Mouse (Mus musculus): ENCODE results near the gene Csnk1e. TPM values are rescaled to one million over a fixed set of nuclear protein-coding genes. Genes with fewer than 3 reads are reported as not detected.

Csnk1e gene
- polyA plus RNA-seq, 1 experiment from 2014 or later, result 24.7 TPM

GRCm38 (mm10) chr15:79387611-79388010 lies 67.8 kb downstream of the Csnk1e start:
- no peak for ATAC-seq
- Histone ChIP-seq H3K4me2 (no peak overlapping the region), H3K27me3 (replicated peaks) (no peaks in the 10 kb centered on the region), H3K9ac (no peak overlapping the region), H3K4me1 (peaks cover 53% of the 10 kb centered on the region), H3K27ac (0 out of 2 replicates have a peak overlapping the region, but pooled peaks have one; percentile 34), H3K4me3 (no peak overlapping the region), H3K36me3 (no peaks in the 10 kb centered on the region), H3K9me3 (replicated peaks) (no peaks in the 10 kb centered on the region)
- 47% methylated on average over 7 of the region's 7 CpGs for WGBS (ENCODE audit: insufficient replicate concordance)

- ATAC-seq, result no peak
- peaks cover 47% of the 10 kb centered on the region for H3K4me1 ChIP-seq
- 51% methylated on average over 6 of the region's 6 CpGs for WGBS (ENCODE audit: insufficient replicate concordance)
- no peak overlapping the region for H3K9ac ChIP-seq
- no peak overlapping the region for H3K4me2 ChIP-seq
- no peak overlapping the region for H3K27ac ChIP-seq
- no peak overlapping the region for H3K4me3 ChIP-seq
- no peaks in the 10 kb centered on the region for H3K9me3 ChIP-seq (replicated peaks)
- no peaks in the 10 kb centered on the region for H3K36me3 ChIP-seq
- H3K27me3 ChIP-seq (replicated peaks), result no peaks in the 10 kb centered on the region
These were observed 68.3 kb downstream of the Csnk1e start for GRCm38 (mm10) chr15:79387081-79387480.

GRCm38 (mm10) chr15:79381644-79382043 lies 73.7 kb downstream of the Csnk1e start:
- no peak overlapping the region for H3K4me2 ChIP-seq
- H3K9me3 ChIP-seq (replicated peaks), result no peaks in the 10 kb centered on the region
- H3K4me3 ChIP-seq, result no peak overlapping the region
- WGBS (ENCODE audit: insufficient replicate concordance), result 67% methylated on average over 9 of the region's 9 CpGs
- no peak for ATAC-seq
- H3K27ac ChIP-seq, result no peak overlapping the region
- no peak overlapping the region for H3K9ac ChIP-seq
- peaks cover 16% of the 10 kb centered on the region for H3K36me3 ChIP-seq
- H3K27me3 ChIP-seq (replicated peaks), result no peaks in the 10 kb centered on the region
- no peaks in the 10 kb centered on the region for H3K4me1 ChIP-seq

DNA sequence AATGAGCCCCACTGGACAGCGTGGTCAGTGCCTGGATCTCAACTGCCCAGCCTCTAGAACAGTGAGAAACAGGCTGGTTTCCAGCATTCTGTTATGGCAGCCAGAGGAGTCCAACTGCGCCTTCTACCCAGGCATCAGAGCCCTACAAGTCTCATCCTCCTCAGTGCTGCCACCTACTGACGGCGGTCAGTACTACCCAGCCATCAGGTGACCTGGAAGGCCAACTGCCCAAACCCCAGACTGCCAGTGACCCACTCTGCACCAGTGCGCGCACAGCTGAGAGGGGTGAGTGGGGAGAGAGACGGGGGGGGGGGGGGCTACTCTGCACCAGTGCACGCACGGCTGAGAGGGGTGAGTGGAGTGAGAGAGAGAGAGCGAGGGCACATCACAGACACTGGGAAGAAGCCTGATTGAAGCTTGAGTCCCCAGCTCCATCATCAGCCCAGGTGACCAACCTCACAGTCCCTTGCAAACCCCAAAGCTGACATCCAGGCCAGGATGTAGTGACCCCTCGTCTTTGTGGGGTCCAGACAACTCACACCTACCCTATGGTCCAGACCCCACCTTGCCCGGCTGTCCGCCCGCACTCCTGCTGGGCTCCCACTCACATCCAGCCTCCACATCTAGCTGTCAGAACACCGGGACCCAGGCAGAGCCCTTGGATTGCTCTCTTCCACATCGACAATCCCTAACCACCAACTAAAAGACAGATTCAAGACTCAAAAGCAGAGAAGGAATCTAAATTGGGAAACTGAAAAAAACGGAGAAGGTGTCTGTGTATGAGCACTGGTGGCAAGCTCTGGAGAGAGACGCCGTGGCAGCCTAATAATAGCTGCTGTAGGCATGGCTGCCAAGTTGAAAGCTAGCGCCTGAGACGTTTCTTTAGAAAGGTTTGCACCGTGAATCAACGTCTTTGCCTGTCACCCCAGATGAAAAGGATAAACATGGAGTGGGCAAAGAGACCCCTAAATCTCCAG lies 74.6 kb downstream of the Csnk1e start:
- H3K27ac ChIP-seq, result no peak overlapping the region
- peaks cover 24% of the 10 kb centered on the region for H3K36me3 ChIP-seq
- H3K27me3 ChIP-seq (replicated peaks), result no peaks in the 10 kb centered on the region
- no peaks in the 10 kb centered on the region for H3K4me1 ChIP-seq
- H3K9ac ChIP-seq, result no peak overlapping the region
- H3K9me3 ChIP-seq (replicated peaks), result no peaks in the 10 kb centered on the region
- peak; percentile 47 for ATAC-seq
- no peak overlapping the region for H3K4me2 ChIP-seq
- no peak overlapping the region for H3K4me3 ChIP-seq
- WGBS (ENCODE audit: insufficient replicate concordance), result 50% methylated on average over 23 of the region's 23 CpGs

- H3K27ac ChIP-seq, result no peak overlapping the region
- 75% methylated on average over 7 of the region's 7 CpGs for WGBS (ENCODE audit: insufficient replicate concordance)
- no peak for ATAC-seq
These were observed 75.7 kb downstream of the Csnk1e start for GRCm38 (mm10) chr15:79379658-79380057.

GRCm38 (mm10) chr15:79378608-79379007 lies 76.8 kb downstream of the Csnk1e start:
- 95% methylated on average over 10 of the region's 10 CpGs for WGBS (ENCODE audit: insufficient replicate concordance)
- no peaks in the 10 kb centered on the region for H3K9me3 ChIP-seq (replicated peaks)
- no peaks in the 10 kb centered on the region for H3K4me1 ChIP-seq
- no peak overlapping the region for H3K27ac ChIP-seq
- H3K36me3 ChIP-seq, result peaks cover 42% of the 10 kb centered on the region
- no peak overlapping the region for H3K9ac ChIP-seq
- H3K4me3 ChIP-seq, result no peak overlapping the region
- no peak for ATAC-seq
- no peak overlapping the region for H3K4me2 ChIP-seq
- H3K27me3 ChIP-seq (replicated peaks), result no peaks in the 10 kb centered on the region

More at GRCm38 (mm10) chr15:79379658-79380057, 75.7 kb downstream of the Csnk1e start:
- Histone ChIP-seq H3K4me2 (no peak overlapping the region), H3K9me3 (replicated peaks) (no peaks in the 10 kb centered on the region), H3K9ac (no peak overlapping the region), H3K4me1 (no peaks in the 10 kb centered on the region), H3K36me3 (peaks cover 35% of the 10 kb centered on the region), H3K4me3 (no peak overlapping the region), H3K27me3 (replicated peaks) (no peaks in the 10 kb centered on the region)

DNA sequence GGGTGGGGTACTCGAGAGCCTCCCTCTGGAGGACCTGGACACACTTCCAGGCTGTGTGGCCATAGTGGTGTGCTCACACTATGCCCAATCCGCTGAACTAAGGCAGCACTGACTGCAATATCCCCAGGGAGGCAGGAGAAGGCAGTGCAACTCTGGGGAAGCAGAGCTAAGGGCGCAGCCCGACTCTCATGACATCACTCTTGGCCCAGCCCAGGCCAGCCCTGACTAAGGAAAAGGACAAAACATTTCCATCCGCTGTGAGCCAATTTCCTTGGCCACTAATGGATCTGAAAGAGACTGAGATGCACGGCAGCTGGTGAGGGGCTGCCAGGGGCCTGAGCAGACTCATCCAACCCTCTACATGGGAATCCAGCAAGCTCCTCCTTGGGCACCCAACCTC lies 77.7 kb downstream of the Csnk1e start:
- peaks cover 45% of the 10 kb centered on the region for H3K36me3 ChIP-seq
- H3K4me3 ChIP-seq, result no peak overlapping the region
- no peak overlapping the region for H3K9ac ChIP-seq
- no peak for ATAC-seq
- H3K27me3 ChIP-seq (replicated peaks), result no peaks in the 10 kb centered on the region
- H3K27ac ChIP-seq, result no peak overlapping the region
- no peak overlapping the region for H3K4me2 ChIP-seq
- no peaks in the 10 kb centered on the region for H3K4me1 ChIP-seq
- H3K9me3 ChIP-seq (replicated peaks), result no peaks in the 10 kb centered on the region
- 75% methylated on average over 6 of the region's 6 CpGs for WGBS (ENCODE audit: insufficient replicate concordance)

DNA sequence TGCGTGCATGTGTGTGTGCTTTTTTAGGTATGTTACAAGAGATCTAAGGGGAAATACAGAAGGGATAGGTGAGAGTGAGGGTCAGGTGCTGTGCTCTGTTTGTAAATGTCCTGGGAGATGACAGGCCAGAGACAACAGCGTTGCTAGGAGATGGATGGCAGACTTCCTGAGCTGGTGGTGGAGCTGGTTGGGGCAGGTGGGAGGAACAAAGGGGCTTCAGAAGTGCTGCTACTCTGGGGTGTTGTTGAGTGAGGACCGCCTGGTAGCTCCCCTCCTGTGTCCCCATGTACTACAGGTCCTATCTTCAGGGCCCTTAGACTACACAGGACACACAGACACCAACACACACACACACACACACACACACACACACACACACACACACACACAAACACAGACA lies 80.6 kb downstream of the Csnk1e start:
- no peak for ATAC-seq
- no peak overlapping the region for H3K4me3 ChIP-seq
- no peaks in the 10 kb centered on the region for H3K9me3 ChIP-seq (replicated peaks)
- H3K36me3 ChIP-seq, result peaks cover 53% of the 10 kb centered on the region
- WGBS (ENCODE audit: insufficient replicate concordance), result 60% methylated on average over 3 of the region's 3 CpGs
- no peaks in the 10 kb centered on the region for H3K27me3 ChIP-seq (replicated peaks)
- H3K4me2 ChIP-seq, result no peak overlapping the region
- no peak overlapping the region for H3K9ac ChIP-seq
- H3K27ac ChIP-seq, result no peak overlapping the region
- peaks cover 5% of the 10 kb centered on the region; the same call in 1 of the 2 replicates for H3K4me1 ChIP-seq

- no peak overlapping the region for H3K27ac ChIP-seq
- no peak overlapping the region for H3K4me3 ChIP-seq
- no peak overlapping the region for H3K9ac ChIP-seq
- H3K9me3 ChIP-seq (replicated peaks), result no peaks in the 10 kb centered on the region
- WGBS (ENCODE audit: insufficient replicate concordance), result 72% methylated on average over 7 of the region's 7 CpGs
- H3K4me1 ChIP-seq, result peaks cover 26% of the 10 kb centered on the region
- ATAC-seq, result no peak
- H3K36me3 ChIP-seq, result peaks cover 48% of the 10 kb centered on the region
- no peaks in the 10 kb centered on the region for H3K27me3 ChIP-seq (replicated peaks)
- no peak overlapping the region for H3K4me2 ChIP-seq
These were observed 85.0 kb downstream of the Csnk1e start for GRCm38 (mm10) chr15:79370281-79370843.

GRCm38 (mm10) chr15:79369452-79370280 lies 85.7 kb downstream of the Csnk1e start:
- Histone ChIP-seq H3K27me3 (replicated peaks) (no peaks in the 10 kb centered on the region), H3K4me3 (no peak overlapping the region), H3K36me3 (peaks cover 48% of the 10 kb centered on the region), H3K9ac (no peak overlapping the region), H3K9me3 (replicated peaks) (no peaks in the 10 kb centered on the region), H3K4me2 (no peak overlapping the region), H3K4me1 (peaks cover 26% of the 10 kb centered on the region), H3K27ac (no peak overlapping the region)
- WGBS (ENCODE audit: insufficient replicate concordance), result 68% methylated on average over 15 of the region's 15 CpGs
- no peak for ATAC-seq

- 0 out of 2 replicates have a peak, but pooled peaks have one; percentile 17 for ATAC-seq
- Histone ChIP-seq H3K4me3 (no peak overlapping the region), H3K27ac (peak overlapping the region; percentile 30; the same call in 1 of the 2 replicates), H3K9me3 (replicated peaks) (no peaks in the 10 kb centered on the region), H3K9ac (no peak overlapping the region), H3K4me1 (peaks cover 26% of the 10 kb centered on the region), H3K27me3 (replicated peaks) (no peaks in the 10 kb centered on the region), H3K4me2 (no peak overlapping the region), H3K36me3 (peaks cover 51% of the 10 kb centered on the region)
- 74% methylated on average over 8 of the region's 8 CpGs for WGBS (ENCODE audit: insufficient replicate concordance)
These were observed 86.4 kb downstream of the Csnk1e start for GRCm38 (mm10) chr15:79368861-79369440.
